Mouse (Mus musculus): ENCODE measurements around the gene Grip2. TPM values are rescaled to one million over a fixed set of nuclear protein-coding genes. Genes with fewer than 3 reads are reported as not detected.

Grip2 gene
- polyA plus RNA-seq, 1 experiment from 2014 or later, result 9.0 TPM

- no peaks in the 10 kb centered on the region for H3K9me3 ChIP-seq
- H3K9ac ChIP-seq, result no peak overlapping the region
- no peak overlapping the region for H3K27ac ChIP-seq (replicated peaks)
- H3K4me3 ChIP-seq, result no peak overlapping the region
- H3K27me3 ChIP-seq, result no peaks in the 10 kb centered on the region
- no peak for ATAC-seq (ENCODE audit: low FRiP score, low read depth)
- peaks cover 31% of the 10 kb centered on the region for H3K4me1 ChIP-seq (replicated peaks)
- WGBS, result 83% methylated on average over 1 of the region's 1 CpGs
- H3K36me3 ChIP-seq, result peaks cover 50% of the 10 kb centered on the region
- no peak overlapping the region for H3K4me2 ChIP-seq
These were observed 99.7 kb downstream of the Grip2 start for GRCm38 (mm10) chr6:91727361-91727760.

DNA sequence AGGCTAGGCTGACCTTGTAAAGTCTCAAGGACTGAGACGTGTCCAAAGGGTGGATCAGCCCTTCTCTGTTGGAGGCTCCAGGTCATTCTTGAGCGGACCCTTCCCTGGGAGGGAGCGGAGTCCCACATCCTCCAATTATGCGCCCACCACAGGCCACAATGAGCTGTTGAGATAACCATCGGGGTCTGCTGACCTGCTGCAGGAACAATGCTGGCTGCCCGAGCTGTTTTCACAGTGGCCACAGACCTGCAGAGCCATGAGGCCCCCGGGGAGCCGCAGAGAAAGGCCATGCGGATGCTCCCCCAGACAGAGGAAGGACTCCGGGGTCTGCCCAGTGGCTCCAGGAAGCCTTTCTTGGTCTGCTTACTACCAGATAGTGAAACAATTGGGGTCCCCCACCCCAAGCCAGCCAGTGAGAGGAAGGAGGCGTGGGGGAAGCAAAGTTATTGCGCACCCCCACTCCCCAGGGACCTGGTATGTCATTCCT lies 105.8 kb downstream of the Grip2 start:
- ATAC-seq (ENCODE audit: low FRiP score, low read depth), result peak; percentile 16; the same call in 1 of the 2 replicates
- no peak overlapping the region for H3K4me3 ChIP-seq

DNA sequence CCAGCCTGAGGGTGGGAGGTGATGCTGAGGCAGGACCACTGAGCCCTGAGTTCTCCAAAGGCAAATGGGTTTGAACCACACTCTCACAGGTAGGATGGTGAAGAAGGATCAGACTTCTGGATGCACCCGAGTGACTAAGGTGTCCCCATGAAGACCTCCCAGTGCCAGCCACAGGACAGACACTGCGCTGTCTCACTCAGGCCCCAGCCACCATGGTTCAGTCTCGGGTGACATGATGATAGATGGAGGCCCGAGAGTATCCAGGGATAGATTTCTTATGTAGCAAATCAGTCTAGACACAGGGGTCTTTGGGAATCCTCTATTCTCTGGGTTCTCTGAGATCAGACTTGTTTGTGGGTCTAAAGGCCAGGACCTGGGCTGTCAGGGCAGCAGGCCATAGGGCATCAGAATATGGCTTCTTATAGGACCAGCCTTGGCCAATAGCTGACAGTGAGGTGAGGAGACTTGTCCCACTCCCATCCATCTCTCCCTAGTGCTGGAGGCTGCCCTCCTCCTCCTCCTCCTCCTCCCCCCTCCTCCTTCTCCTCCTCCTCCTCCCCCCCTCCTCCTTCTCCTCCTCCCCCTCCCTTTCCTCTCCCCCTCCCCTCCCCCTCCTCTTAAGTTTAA lies 106.3 kb downstream of the Grip2 start:
- peak overlapping the region; percentile 37 for H3K4me2 ChIP-seq
- H3K27me3 ChIP-seq, result no peaks in the 10 kb centered on the region
- H3K9me3 ChIP-seq, result no peaks in the 10 kb centered on the region
- H3K4me1 ChIP-seq (replicated peaks), result peaks cover 39% of the 10 kb centered on the region
- 34% methylated on average over 4 of the region's 4 CpGs for WGBS
- peak; percentile 13; the same call in 1 of the 2 replicates for ATAC-seq (ENCODE audit: low FRiP score, low read depth)
- H3K9ac ChIP-seq, result peak overlapping the region; percentile 32; the same call in 1 of the 2 replicates
- no peak overlapping the region for H3K4me3 ChIP-seq
- H3K36me3 ChIP-seq, result peaks cover 26% of the 10 kb centered on the region
- peak overlapping the region; percentile 90 for H3K27ac ChIP-seq (replicated peaks)

More for the DNA sequence above, 105.8 kb downstream of the Grip2 start:
- Histone ChIP-seq H3K27ac (replicated peaks) (peak overlapping the region; percentile 43), H3K9ac (no peak overlapping the region), H3K4me1 (replicated peaks) (peaks cover 39% of the 10 kb centered on the region), H3K27me3 (no peaks in the 10 kb centered on the region), H3K4me2 (no peak overlapping the region), H3K9me3 (no peaks in the 10 kb centered on the region), H3K36me3 (peaks cover 31% of the 10 kb centered on the region)
- 27% methylated on average over 12 of the region's 12 CpGs for WGBS

DNA sequence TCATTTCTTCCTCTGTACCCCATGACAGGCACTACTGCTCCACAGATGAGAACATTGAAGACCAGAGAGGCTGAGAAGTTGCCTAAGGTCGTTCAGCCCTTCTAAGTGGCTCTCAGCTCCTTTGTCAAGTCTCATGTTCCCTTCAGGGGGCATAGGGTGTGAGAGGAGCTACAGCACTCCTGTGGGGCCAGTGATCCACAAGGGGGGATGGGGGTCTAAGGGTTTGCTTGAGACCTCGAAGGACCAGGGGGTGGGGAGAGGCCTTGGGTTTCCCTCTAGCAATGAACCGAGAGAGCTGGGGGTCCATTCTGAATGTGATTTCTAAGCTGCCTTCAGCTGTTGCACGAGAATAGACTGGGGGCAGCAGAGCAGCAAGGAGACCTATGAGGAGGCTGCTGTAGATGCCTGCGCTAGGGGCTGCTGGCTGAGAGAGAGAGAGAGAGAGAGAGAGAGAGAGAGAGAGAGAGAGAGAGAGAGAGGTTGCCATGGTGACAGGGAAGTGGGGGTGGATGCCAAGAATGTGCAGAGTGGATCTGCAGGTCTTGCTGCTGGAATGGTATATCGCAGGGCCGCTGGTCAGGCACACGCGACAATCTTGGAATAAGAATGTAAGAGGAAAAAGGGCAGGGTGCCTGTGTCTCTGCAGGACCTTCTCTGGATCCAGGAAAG lies 107.1 kb downstream of the Grip2 start:
- Histone ChIP-seq H3K9ac (peak overlapping the region; percentile 32; the same call in 1 of the 2 replicates), H3K4me3 (no peak overlapping the region), H3K9me3 (no peaks in the 10 kb centered on the region), H3K4me2 (peak overlapping the region; percentile 37), H3K36me3 (peaks cover 21% of the 10 kb centered on the region), H3K4me1 (replicated peaks) (peaks cover 39% of the 10 kb centered on the region), H3K27me3 (no peaks in the 10 kb centered on the region), H3K27ac (replicated peaks) (peak overlapping the region; percentile 90)
- ATAC-seq (ENCODE audit: low FRiP score, low read depth), result peak; percentile 77
- 6% methylated on average over 9 of the region's 9 CpGs for WGBS

DNA sequence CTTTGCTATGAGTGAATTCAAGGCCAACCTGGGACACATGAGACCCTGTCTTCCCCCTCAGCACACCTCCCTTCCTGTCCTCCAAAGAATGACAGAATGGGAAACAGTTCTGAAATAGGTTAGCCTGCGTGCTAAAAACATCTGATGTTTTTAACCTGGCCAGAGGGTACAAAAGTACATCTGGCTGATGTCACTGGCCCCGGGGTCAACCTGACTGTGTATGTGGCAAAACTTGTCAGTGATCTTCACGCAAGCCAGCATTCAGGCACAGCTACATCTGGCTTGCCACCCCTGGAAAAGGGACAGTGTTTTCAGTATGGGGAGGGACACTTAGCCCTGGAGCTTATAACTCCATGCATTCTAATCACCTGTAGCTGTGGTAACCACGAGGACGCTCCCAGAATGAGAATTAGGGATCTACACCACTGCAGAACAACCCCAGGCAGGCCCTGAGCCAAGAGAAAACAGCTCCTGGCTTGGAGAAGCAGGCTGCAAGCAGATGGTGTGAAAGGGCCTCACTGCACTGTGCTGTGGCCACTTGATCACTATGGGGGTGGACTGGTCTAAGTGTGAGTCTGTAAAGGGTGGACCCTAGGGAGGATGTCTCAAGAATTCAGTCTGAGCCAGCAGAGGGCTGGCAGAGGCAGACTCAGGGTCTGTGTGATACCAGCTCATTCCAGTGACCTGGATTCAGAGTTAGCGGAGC lies 107.9 kb downstream of the Grip2 start:
- peaks cover 13% of the 10 kb centered on the region for H3K36me3 ChIP-seq
- peak overlapping the region; percentile 37; the same call in 1 of the 2 replicates for H3K4me2 ChIP-seq
- peak overlapping the region; percentile 90 for H3K27ac ChIP-seq (replicated peaks)
- H3K4me1 ChIP-seq (replicated peaks), result peaks cover 42% of the 10 kb centered on the region
- H3K4me3 ChIP-seq, result no peak overlapping the region
- ATAC-seq (ENCODE audit: low FRiP score, low read depth), result peak; percentile 67
- WGBS, result 34% methylated on average over 6 of the region's 6 CpGs
- H3K27me3 ChIP-seq, result no peaks in the 10 kb centered on the region
- H3K9me3 ChIP-seq, result no peaks in the 10 kb centered on the region
- no peak overlapping the region for H3K9ac ChIP-seq

DNA sequence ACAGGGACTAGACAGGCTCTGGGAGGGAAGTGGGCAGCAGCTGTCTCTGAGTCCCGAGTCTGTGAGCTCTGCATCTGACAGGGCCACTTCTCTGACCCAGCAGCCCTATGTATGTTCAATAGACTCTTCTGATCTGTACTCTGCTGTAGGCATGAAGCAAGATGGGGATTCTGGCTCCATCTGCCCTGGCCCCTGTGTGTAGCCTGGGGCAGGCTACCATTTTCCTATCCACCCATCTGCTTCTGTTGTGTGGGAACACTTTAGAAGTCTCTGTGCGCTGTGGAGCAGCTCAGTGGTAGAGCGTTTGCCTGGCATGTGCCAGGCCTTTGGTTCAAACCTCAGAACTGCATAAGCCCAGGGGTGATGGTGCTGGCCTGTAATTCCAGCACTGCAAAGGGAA lies 108.4 kb downstream of the Grip2 start:
- no peaks in the 10 kb centered on the region for H3K9me3 ChIP-seq
- peak overlapping the region; percentile 90 for H3K27ac ChIP-seq (replicated peaks)
- 43% methylated on average over 3 of the region's 3 CpGs for WGBS
- no peak for ATAC-seq (ENCODE audit: low FRiP score, low read depth)
- no peaks in the 10 kb centered on the region for H3K27me3 ChIP-seq
- peaks cover 44% of the 10 kb centered on the region for H3K4me1 ChIP-seq (replicated peaks)
- no peak overlapping the region for H3K4me3 ChIP-seq
- H3K4me2 ChIP-seq, result no peak overlapping the region
- peaks cover 7% of the 10 kb centered on the region for H3K36me3 ChIP-seq
- 0 out of 2 replicates have a peak overlapping the region, but pooled peaks have one; percentile 14 for H3K9ac ChIP-seq

DNA sequence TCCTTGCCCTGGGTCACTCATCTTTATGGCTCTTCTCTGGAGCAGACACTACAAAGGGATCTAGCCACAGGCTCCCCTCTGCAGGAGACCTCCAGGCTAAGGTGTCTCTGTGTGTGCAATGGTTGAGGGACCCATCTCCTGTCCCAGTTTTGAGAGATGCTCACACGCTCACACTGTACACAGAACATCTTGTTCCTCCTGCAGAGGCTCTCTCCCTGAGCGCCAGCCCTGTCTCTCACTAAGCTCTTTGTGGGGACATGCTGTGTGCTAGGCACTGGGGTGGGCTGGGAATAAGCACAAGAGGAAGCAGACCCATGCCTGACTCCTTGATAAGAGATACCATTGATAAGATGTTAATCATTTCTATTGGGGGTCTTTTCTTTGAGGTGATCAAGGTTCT lies 109.0 kb downstream of the Grip2 start:
- ATAC-seq (ENCODE audit: low FRiP score, low read depth), result no peak
- Histone ChIP-seq H3K4me1 (replicated peaks) (peaks cover 50% of the 10 kb centered on the region), H3K27ac (replicated peaks) (peak overlapping the region; percentile 90), H3K4me3 (no peak overlapping the region), H3K36me3 (peaks cover 2% of the 10 kb centered on the region), H3K9me3 (no peaks in the 10 kb centered on the region), H3K9ac (no peak overlapping the region), H3K27me3 (no peaks in the 10 kb centered on the region), H3K4me2 (no peak overlapping the region)
- WGBS, result 76% methylated on average over 2 of the region's 2 CpGs

- no peaks in the 10 kb centered on the region for H3K9me3 ChIP-seq
- H3K9ac ChIP-seq, result no peak overlapping the region
- no peaks in the 10 kb centered on the region for H3K27me3 ChIP-seq
- no peaks in the 10 kb centered on the region for H3K36me3 ChIP-seq
- WGBS, result 80% methylated on average over 6 of the region's 6 CpGs
- no peak overlapping the region for H3K4me2 ChIP-seq
- H3K4me3 ChIP-seq, result no peak overlapping the region
- H3K4me1 ChIP-seq (replicated peaks), result peaks cover 58% of the 10 kb centered on the region
- 0 out of 2 replicates have a peak overlapping the region, but pooled peaks have one; percentile 22 for H3K27ac ChIP-seq (replicated peaks)
- no peak for ATAC-seq (ENCODE audit: low FRiP score, low read depth)
These were observed 110.9 kb downstream of the Grip2 start for GRCm38 (mm10) chr6:91715988-91716810.

DNA sequence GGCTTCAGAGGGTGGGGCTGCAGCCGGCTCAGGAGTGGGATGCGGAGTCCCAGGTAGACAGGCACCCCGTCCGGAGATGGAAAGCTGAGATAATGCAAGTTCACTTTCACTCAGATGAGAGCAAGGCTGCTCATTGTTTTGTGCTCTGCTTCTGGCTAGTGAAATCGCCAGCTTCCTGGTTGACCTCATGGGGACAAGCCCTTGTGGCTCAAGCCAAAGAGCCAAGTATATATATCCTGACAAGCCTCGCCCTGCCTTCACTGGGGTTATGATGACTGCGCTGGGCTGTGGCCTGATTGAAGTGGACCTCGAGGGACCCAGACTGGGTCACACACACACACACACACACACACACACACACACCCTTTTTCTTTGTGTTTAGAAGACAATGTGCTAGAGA lies 112.0 kb downstream of the Grip2 start:
- Histone ChIP-seq H3K9me3 (no peaks in the 10 kb centered on the region), H3K27ac (replicated peaks) (peak overlapping the region; percentile 41), H3K36me3 (no peaks in the 10 kb centered on the region), H3K4me2 (no peak overlapping the region), H3K4me1 (replicated peaks) (peaks cover 49% of the 10 kb centered on the region), H3K27me3 (no peaks in the 10 kb centered on the region), H3K9ac (no peak overlapping the region), H3K4me3 (no peak overlapping the region)
- no peak for ATAC-seq (ENCODE audit: low FRiP score, low read depth)
- 76% methylated on average over 8 of the region's 8 CpGs for WGBS

DNA sequence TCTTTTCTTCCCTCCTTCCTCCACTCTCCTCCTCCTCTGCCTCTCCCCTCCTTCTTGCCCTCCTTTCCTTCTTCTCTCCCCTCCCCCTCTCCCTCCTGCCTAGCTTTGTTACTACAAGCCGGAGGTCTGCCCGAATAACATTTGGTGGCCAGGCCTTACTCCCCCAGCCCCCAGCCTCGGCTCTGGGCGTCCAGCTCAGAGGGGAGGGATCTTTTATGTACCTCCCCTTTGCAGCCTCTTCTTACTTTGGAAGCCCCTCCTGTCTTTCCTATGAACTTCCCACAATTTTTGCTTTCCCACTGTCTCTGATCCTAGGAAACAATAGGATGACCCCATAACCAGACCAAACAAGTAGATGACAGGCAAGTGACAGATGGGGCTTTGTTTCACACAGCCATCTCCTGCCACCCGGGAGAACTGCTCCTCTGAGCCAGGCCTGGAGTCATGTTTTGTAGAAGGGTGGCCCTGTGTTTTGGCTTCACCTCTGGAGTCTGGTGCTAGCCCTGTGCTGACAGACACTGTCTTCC lies 113.6 kb downstream of the Grip2 start:
- H3K9me3 ChIP-seq, result no peaks in the 10 kb centered on the region
- no peak overlapping the region for H3K9ac ChIP-seq
- peaks cover 40% of the 10 kb centered on the region for H3K4me1 ChIP-seq (replicated peaks)
- H3K27me3 ChIP-seq, result no peaks in the 10 kb centered on the region
- peak overlapping the region; percentile 61 for H3K27ac ChIP-seq (replicated peaks)
- 6% methylated on average over 5 of the region's 5 CpGs for WGBS
- no peak for ATAC-seq (ENCODE audit: low FRiP score, low read depth)
- H3K36me3 ChIP-seq, result no peaks in the 10 kb centered on the region
- no peak overlapping the region for H3K4me3 ChIP-seq
- H3K4me2 ChIP-seq, result no peak overlapping the region

GRCm38 (mm10) chr6:91712855-91713331 lies 114.2 kb downstream of the Grip2 start:
- no peaks in the 10 kb centered on the region for H3K9me3 ChIP-seq
- no peaks in the 10 kb centered on the region for H3K36me3 ChIP-seq
- ATAC-seq (ENCODE audit: low FRiP score, low read depth), result no peak
- 15% methylated on average over 10 of the region's 10 CpGs for WGBS
- 0 out of 2 replicates have a peak overlapping the region, but pooled peaks have one; percentile 27 for H3K9ac ChIP-seq
- H3K4me2 ChIP-seq, result no peak overlapping the region
- peak overlapping the region; percentile 61 for H3K27ac ChIP-seq (replicated peaks)
- H3K4me3 ChIP-seq, result no peak overlapping the region
- no peaks in the 10 kb centered on the region for H3K27me3 ChIP-seq
- peaks cover 40% of the 10 kb centered on the region for H3K4me1 ChIP-seq (replicated peaks)

All from hindbrain, embryonic 15.5 days (tissue).